Mouse (Mus musculus): Measurements from ENCODE around the gene Prm2. TPM values are rescaled to one million over a fixed set of nuclear protein-coding genes. Genes with fewer than 3 reads are reported as not detected.
"Not testable (repeated sequence)": the region's sequence is repeated elsewhere in the genome, so short reads cannot be mapped to it uniquely, and the experiment has no call there.

Prm2 gene
- polyA plus RNA-seq, 1 experiment from 2014 or later = not detected

DNA sequence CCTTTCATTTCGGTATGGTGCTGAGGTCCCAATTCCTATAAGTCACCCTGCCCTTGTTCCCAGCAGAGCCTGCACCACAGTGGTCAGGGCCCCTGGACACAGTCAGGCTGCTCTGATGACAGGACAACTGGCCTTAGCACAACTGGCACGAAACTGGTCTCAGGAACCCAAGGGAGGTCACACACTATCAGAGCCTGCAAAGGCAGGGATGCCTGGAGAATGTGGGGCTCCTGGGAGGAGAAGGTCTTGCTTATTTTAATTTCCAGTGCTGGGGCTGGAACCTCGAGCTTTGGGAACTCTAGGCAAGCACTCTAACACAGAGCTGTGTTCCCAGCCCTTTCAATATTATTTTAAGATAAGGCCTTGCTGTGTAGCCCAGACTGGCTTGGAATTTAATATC, 24.0 kb upstream of the Prm2 start:
- Histone ChIP-seq H3K27ac (ENCODE audit: low read depth, low read length) (no peak overlapping the region), H3K9ac (ENCODE audit: low read depth, low read length) (no peak overlapping the region), H3K9me3 (ENCODE audit: control insufficient read depth, low read length) (no peaks in the 10 kb centered on the region), H3K4me3 (ENCODE audit: low read depth, low read length) (no peak overlapping the region), H3K36me3 (ENCODE audit: control insufficient read depth, insufficient read depth, low read length) (no peaks in the 10 kb centered on the region), H3K4me1 (replicated peaks; ENCODE audit: control insufficient read depth, insufficient read depth, low read length) (no peaks in the 10 kb centered on the region), H3K4me2 (no peak overlapping the region), H3K27me3 (replicated peaks; ENCODE audit: control insufficient read depth, insufficient read depth, low read length) (no peaks in the 10 kb centered on the region)
- no peak for ATAC-seq (replicated peaks; ENCODE audit: low FRiP score)
- 63% methylated on average over 3 of the region's 3 CpGs for WGBS
- no peak for DNase-seq (ENCODE audit: low spot score)

GRCm38 (mm10) chr16:10818579-10819135, 22.7 kb upstream of the Prm2 start:
- Histone ChIP-seq H3K27me3 (replicated peaks; ENCODE audit: control insufficient read depth, insufficient read depth, low read length) (no peaks in the 10 kb centered on the region), H3K4me1 (replicated peaks; ENCODE audit: control insufficient read depth, insufficient read depth, low read length) (no peaks in the 10 kb centered on the region), H3K36me3 (ENCODE audit: control insufficient read depth, insufficient read depth, low read length) (no peaks in the 10 kb centered on the region), H3K27ac (ENCODE audit: low read depth, low read length) (no peak overlapping the region), H3K9me3 (ENCODE audit: control insufficient read depth, low read length) (no peaks in the 10 kb centered on the region), H3K9ac (ENCODE audit: low read depth, low read length) (no peak overlapping the region), H3K4me3 (ENCODE audit: low read depth, low read length) (no peak overlapping the region), H3K4me2 (no peak overlapping the region)
- 86% methylated on average over 4 of the region's 4 CpGs for WGBS
- DNase-seq (ENCODE audit: low spot score) = no peak
- ATAC-seq (replicated peaks; ENCODE audit: low FRiP score) = no peak

DNA sequence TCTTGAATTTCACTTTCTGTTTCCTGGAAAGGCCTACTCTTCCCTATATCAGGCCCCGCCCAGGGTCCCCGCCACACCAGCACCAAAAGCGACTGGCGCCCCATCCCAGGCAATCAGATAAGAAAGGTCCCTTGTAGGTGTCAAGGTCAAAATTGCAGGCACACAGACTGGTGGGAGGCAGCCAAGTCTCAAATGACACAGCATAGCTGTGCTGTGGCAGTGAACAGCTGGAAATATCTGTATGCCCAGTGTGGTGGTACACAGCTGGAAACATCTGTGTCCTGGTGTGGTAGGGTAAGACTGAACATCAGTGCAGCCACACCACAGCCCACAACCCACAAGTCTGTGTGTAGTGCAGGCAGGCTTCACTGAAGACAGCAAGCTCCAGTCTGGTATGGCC, 18.9 kb upstream of the Prm2 start:
- 53% methylated on average over 4 of the region's 4 CpGs for WGBS
- DNase-seq (ENCODE audit: low spot score) = no peak
- Histone ChIP-seq H3K9me3 (ENCODE audit: control insufficient read depth, low read length) (no peaks in the 10 kb centered on the region), H3K27me3 (replicated peaks; ENCODE audit: control insufficient read depth, insufficient read depth, low read length) (0 out of 2 replicates have a peak, but pooled peaks cover 6% of the 10 kb centered on the region), H3K9ac (ENCODE audit: low read depth, low read length) (no peak overlapping the region), H3K36me3 (ENCODE audit: control insufficient read depth, insufficient read depth, low read length) (no peaks in the 10 kb centered on the region), H3K4me2 (no peak overlapping the region), H3K4me1 (replicated peaks; ENCODE audit: control insufficient read depth, insufficient read depth, low read length) (no peaks in the 10 kb centered on the region), H3K4me3 (ENCODE audit: low read depth, low read length) (no peak overlapping the region), H3K27ac (ENCODE audit: low read depth, low read length) (no peak overlapping the region)
- no peak for ATAC-seq (replicated peaks; ENCODE audit: low FRiP score)

GRCm38 (mm10) chr16:10813726-10814125, 17.8 kb upstream of the Prm2 start:
- Histone ChIP-seq H3K4me3 (ENCODE audit: low read depth, low read length) (no peak overlapping the region), H3K9me3 (ENCODE audit: control insufficient read depth, low read length) (no peaks in the 10 kb centered on the region), H3K4me2 (no peak overlapping the region), H3K9ac (ENCODE audit: low read depth, low read length) (no peak overlapping the region), H3K4me1 (replicated peaks; ENCODE audit: control insufficient read depth, insufficient read depth, low read length) (no peaks in the 10 kb centered on the region), H3K27ac (ENCODE audit: low read depth, low read length) (no peak overlapping the region), H3K27me3 (replicated peaks; ENCODE audit: control insufficient read depth, insufficient read depth, low read length) (peaks cover 6% of the 10 kb centered on the region; the same call in 1 of the 2 replicates), H3K36me3 (ENCODE audit: control insufficient read depth, insufficient read depth, low read length) (no peaks in the 10 kb centered on the region)
- DNase-seq (ENCODE audit: low spot score) = no peak
- ATAC-seq (replicated peaks; ENCODE audit: low FRiP score) = no peak
- 56% methylated on average over 4 of the region's 4 CpGs for WGBS

DNA sequence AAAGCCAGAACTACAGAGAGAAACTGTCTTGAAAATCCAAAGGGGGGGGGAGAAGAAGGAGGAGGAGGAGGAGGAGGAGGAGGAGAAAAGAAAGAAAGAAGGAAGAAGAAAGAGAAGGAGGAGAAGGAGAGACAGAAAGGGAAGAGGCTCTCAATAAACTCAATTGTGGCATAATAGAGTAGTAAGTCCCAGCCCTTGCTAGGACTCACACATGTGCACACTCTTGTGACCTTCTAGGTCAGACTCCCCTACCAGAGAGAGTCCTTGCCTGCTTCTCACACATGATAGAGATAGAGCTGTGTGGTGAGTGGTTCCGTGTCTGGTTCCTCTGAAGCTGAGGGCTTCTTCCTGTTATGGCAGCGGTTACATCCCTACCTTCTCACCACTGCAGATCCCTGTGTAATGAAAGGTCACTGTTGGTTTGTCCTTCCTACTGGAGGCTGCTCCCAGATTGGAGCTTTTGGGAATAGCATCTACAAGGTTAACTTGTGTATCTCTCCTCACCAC, 17.0 kb upstream of the Prm2 start, which contains the start of gene Gm11172:
Gene Gm11172, plus strand, starts transcription at position 51 of the 507 bp plus-strand sequence.
- no peaks in the 10 kb centered on the region for H3K4me1 ChIP-seq (replicated peaks; ENCODE audit: control insufficient read depth, insufficient read depth, low read length)
- H3K36me3 ChIP-seq (ENCODE audit: control insufficient read depth, insufficient read depth, low read length) = no peaks in the 10 kb centered on the region
- no peaks in the 10 kb centered on the region for H3K9me3 ChIP-seq (ENCODE audit: control insufficient read depth, low read length)
- no peak within 1 kb of the TSS for H3K4me2 ChIP-seq
- DNase-seq (ENCODE audit: low spot score) (no peak), ATAC-seq (replicated peaks; ENCODE audit: low FRiP score) (no peak)
- H3K9ac ChIP-seq (ENCODE audit: low read depth, low read length) = no peak within 1 kb of the TSS
- H3K27ac ChIP-seq (ENCODE audit: low read depth, low read length) = no peak within 1 kb of the TSS
- 51% methylated on average over 2 of the region's 2 CpGs for WGBS
- H3K4me3 ChIP-seq (ENCODE audit: low read depth, low read length) = no peak within 1 kb of the TSS
- H3K27me3 ChIP-seq (replicated peaks; ENCODE audit: control insufficient read depth, insufficient read depth, low read length) = peaks cover 9% of the 10 kb centered on the region; the same call in 1 of the 2 replicates

- Histone ChIP-seq H3K36me3 (ENCODE audit: control insufficient read depth, insufficient read depth, low read length) (no peaks in the 10 kb centered on the region), H3K9ac (ENCODE audit: low read depth, low read length) (no peak overlapping the region), H3K4me2 (no peak overlapping the region), H3K9me3 (ENCODE audit: control insufficient read depth, low read length) (no peaks in the 10 kb centered on the region), H3K4me3 (ENCODE audit: low read depth, low read length) (no peak overlapping the region), H3K4me1 (replicated peaks; ENCODE audit: control insufficient read depth, insufficient read depth, low read length) (no peaks in the 10 kb centered on the region), H3K27me3 (replicated peaks; ENCODE audit: control insufficient read depth, insufficient read depth, low read length) (peaks cover 12% of the 10 kb centered on the region; the same call in 1 of the 2 replicates), H3K27ac (ENCODE audit: low read depth, low read length) (no peak overlapping the region)
- DNase-seq (ENCODE audit: low spot score) (no peak), ATAC-seq (replicated peaks; ENCODE audit: low FRiP score) (no peak)
- 71% methylated on average over 1 of the region's 1 CpGs for WGBS
Observed at GRCm38 (mm10) chr16:10810376-10810775, 14.4 kb upstream of the Prm2 start.

GRCm38 (mm10) chr16:10805789-10806527, 10.0 kb upstream of the Prm2 start, which contains the start of gene Prm1:
Prm1 (minus strand) TSS chr16:10805839.
- H3K9ac ChIP-seq (ENCODE audit: low read depth, low read length) = no peak within 1 kb of the TSS
- H3K27ac ChIP-seq (ENCODE audit: low read depth, low read length) = no peak within 1 kb of the TSS
- H3K27me3 ChIP-seq (replicated peaks; ENCODE audit: control insufficient read depth, insufficient read depth, low read length) = peaks cover 10% of the 10 kb centered on the region; the same call in 1 of the 2 replicates
- H3K36me3 ChIP-seq (ENCODE audit: control insufficient read depth, insufficient read depth, low read length) = no peaks in the 10 kb centered on the region
- no peak within 1 kb of the TSS for H3K4me2 ChIP-seq
- no peak within 1 kb of the TSS for H3K4me3 ChIP-seq (ENCODE audit: low read depth, low read length)
- no peaks in the 10 kb centered on the region for H3K9me3 ChIP-seq (ENCODE audit: control insufficient read depth, low read length)
- WGBS = 71% methylated on average over 10 of the region's 10 CpGs
- H3K4me1 ChIP-seq (replicated peaks; ENCODE audit: control insufficient read depth, insufficient read depth, low read length) = no peaks in the 10 kb centered on the region
- no peak for DNase-seq (ENCODE audit: low spot score)
- no peak for ATAC-seq (replicated peaks; ENCODE audit: low FRiP score)

GRCm38 (mm10) chr16:10802420-10802819, 6.5 kb upstream of the Prm2 start:
- H3K4me3 ChIP-seq (ENCODE audit: low read depth, low read length); H3K27me3 ChIP-seq (replicated peaks; ENCODE audit: control insufficient read depth, insufficient read depth, low read length); H3K9me3 ChIP-seq (ENCODE audit: control insufficient read depth, low read length); H3K9ac ChIP-seq (ENCODE audit: low read depth, low read length); H3K4me1 ChIP-seq (replicated peaks; ENCODE audit: control insufficient read depth, insufficient read depth, low read length); H3K36me3 ChIP-seq (ENCODE audit: control insufficient read depth, insufficient read depth, low read length); ATAC-seq (replicated peaks; ENCODE audit: low FRiP score); H3K4me2 ChIP-seq; DNase-seq (ENCODE audit: low spot score); H3K27ac ChIP-seq (ENCODE audit: low read depth, low read length): not testable (repeated sequence)
- WGBS = 74% methylated on average over 3 of the region's 3 CpGs
